Mouse (Mus musculus): ENCODE data around the gene 9330182L06Rik. TPM values are rescaled to one million over a fixed set of nuclear protein-coding genes. Genes with fewer than 3 reads are reported as not detected.

Gene 9330182L06Rik
- total RNA-seq, 1 experiment from 2014 or later, result not detected

- ATAC-seq (replicated peaks; ENCODE audit: insufficient number of reproducible peaks, low FRiP score, low TSS enrichment, poor library complexity, severe bottlenecking), result no peak
Observed at GRCm38 (mm10) chr5:9354257-9354656, 88.3 kb downstream of the 9330182L06Rik start.

GRCm38 (mm10) chr5:9358076-9358475 lies 92.2 kb downstream of the 9330182L06Rik start:
- ATAC-seq (replicated peaks; ENCODE audit: insufficient number of reproducible peaks, low FRiP score, low TSS enrichment, poor library complexity, severe bottlenecking), result no peak

- no peak for ATAC-seq (replicated peaks; ENCODE audit: insufficient number of reproducible peaks, low FRiP score, low TSS enrichment, poor library complexity, severe bottlenecking)
Observed at GRCm38 (mm10) chr5:9361982-9362661, 96.2 kb downstream of the 9330182L06Rik start.

- ATAC-seq (replicated peaks; ENCODE audit: insufficient number of reproducible peaks, low FRiP score, low TSS enrichment, poor library complexity, severe bottlenecking), result no peak
Observed at GRCm38 (mm10) chr5:9364937-9365336, 99.0 kb downstream of the 9330182L06Rik start.

GRCm38 (mm10) chr5:9367920-9368692 lies 102.2 kb downstream of the 9330182L06Rik start:
- ATAC-seq (replicated peaks; ENCODE audit: insufficient number of reproducible peaks, low FRiP score, low TSS enrichment, poor library complexity, severe bottlenecking), result no peak

- no peak for ATAC-seq (replicated peaks; ENCODE audit: insufficient number of reproducible peaks, low FRiP score, low TSS enrichment, poor library complexity, severe bottlenecking)
Observed at GRCm38 (mm10) chr5:9371127-9371526, 105.2 kb downstream of the 9330182L06Rik start.

GRCm38 (mm10) chr5:9373341-9373740 lies 107.4 kb downstream of the 9330182L06Rik start:
- ATAC-seq (replicated peaks; ENCODE audit: insufficient number of reproducible peaks, low FRiP score, low TSS enrichment, poor library complexity, severe bottlenecking), result no peak

- no peak for ATAC-seq (replicated peaks; ENCODE audit: insufficient number of reproducible peaks, low FRiP score, low TSS enrichment, poor library complexity, severe bottlenecking)
Observed at GRCm38 (mm10) chr5:9389968-9390367, 124.0 kb downstream of the 9330182L06Rik start.

- ATAC-seq (replicated peaks; ENCODE audit: insufficient number of reproducible peaks, low FRiP score, low TSS enrichment, poor library complexity, severe bottlenecking), result no peak
Observed at GRCm38 (mm10) chr5:9391858-9392393, 126.0 kb downstream of the 9330182L06Rik start.

GRCm38 (mm10) chr5:9417098-9417497 lies 151.2 kb downstream of the 9330182L06Rik start:
- ATAC-seq (replicated peaks; ENCODE audit: insufficient number of reproducible peaks, low FRiP score, low TSS enrichment, poor library complexity, severe bottlenecking), result peak; percentile 96

- ATAC-seq (replicated peaks; ENCODE audit: insufficient number of reproducible peaks, low FRiP score, low TSS enrichment, poor library complexity, severe bottlenecking), result no peak
Observed at GRCm38 (mm10) chr5:9417802-9418201, 151.9 kb downstream of the 9330182L06Rik start.

GRCm38 (mm10) chr5:9419964-9420363 lies 154.0 kb downstream of the 9330182L06Rik start:
- no peak for ATAC-seq (replicated peaks; ENCODE audit: insufficient number of reproducible peaks, low FRiP score, low TSS enrichment, poor library complexity, severe bottlenecking)

GRCm38 (mm10) chr5:9424464-9424863 lies 158.5 kb downstream of the 9330182L06Rik start:
- ATAC-seq (replicated peaks; ENCODE audit: insufficient number of reproducible peaks, low FRiP score, low TSS enrichment, poor library complexity, severe bottlenecking), result no peak

- ATAC-seq (replicated peaks; ENCODE audit: insufficient number of reproducible peaks, low FRiP score, low TSS enrichment, poor library complexity, severe bottlenecking), result no peak
Observed at GRCm38 (mm10) chr5:9427165-9427564, 161.2 kb downstream of the 9330182L06Rik start.

- peak; percentile 73; the same call in 1 of the 2 replicates for ATAC-seq (replicated peaks; ENCODE audit: insufficient number of reproducible peaks, low FRiP score, low TSS enrichment, poor library complexity, severe bottlenecking)
Observed at GRCm38 (mm10) chr5:9427581-9428241, 161.8 kb downstream of the 9330182L06Rik start.

- ATAC-seq (replicated peaks; ENCODE audit: insufficient number of reproducible peaks, low FRiP score, low TSS enrichment, poor library complexity, severe bottlenecking), result no peak
Observed at GRCm38 (mm10) chr5:9428728-9429127, 162.8 kb downstream of the 9330182L06Rik start.

- ATAC-seq (replicated peaks; ENCODE audit: insufficient number of reproducible peaks, low FRiP score, low TSS enrichment, poor library complexity, severe bottlenecking), result no peak
Observed at GRCm38 (mm10) chr5:9446146-9446545, 180.2 kb downstream of the 9330182L06Rik start.

- ATAC-seq (replicated peaks; ENCODE audit: insufficient number of reproducible peaks, low FRiP score, low TSS enrichment, poor library complexity, severe bottlenecking), result no peak
Observed at GRCm38 (mm10) chr5:9448931-9449330, 183.0 kb downstream of the 9330182L06Rik start.

GRCm38 (mm10) chr5:9449570-9449969 lies 183.7 kb downstream of the 9330182L06Rik start:
- ATAC-seq (replicated peaks; ENCODE audit: insufficient number of reproducible peaks, low FRiP score, low TSS enrichment, poor library complexity, severe bottlenecking), result no peak

Data from monocyte, adult 5-6 weeks (primary cell).